Mouse (Mus musculus): Measurements from ENCODE around the gene Fbxo34. TPM values are rescaled to one million over a fixed set of nuclear protein-coding genes. Genes with fewer than 3 reads are reported as not detected.

Gene Fbxo34
- 13.6 to 19.2 TPM (median 16.5 TPM) in 4 replicates for total RNA-seq (2023; ENCODE audit: inconsistent age)

GRCm38 (mm10) chr14:47450121-47450520 is at the start of gene Fbxo34:
Gene Fbxo34, plus strand, starts transcription at chr14:47450421.

GRCm38 (mm10) chr14:47417775-47418665 is 32.2 kb upstream of the Fbxo34 start, which contains the start of gene Dlgap5:
Gene Dlgap5, minus strand, starts transcription at chr14:47418407.

GRCm38 (mm10) chr14:47570549-47570948 is 120.3 kb downstream of the Fbxo34 start, which contains the start of gene Atg14:
Gene Atg14, minus strand, starts transcription at chr14:47570649.

Other genes starting within 250 kb of the Fbxo34 start
- gene Wdhd1, start 173.6 kb upstream of the Fbxo34 start, total RNA-seq (2023; ENCODE audit: inconsistent age), result 21.0 to 35.2 TPM (median 23.7 TPM) in 4 replicates
- 28.4 to 33.3 TPM (median 30.3 TPM) in 4 replicates for gene Socs4, start 173.5 kb upstream of the Fbxo34 start, total RNA-seq (2023; ENCODE audit: inconsistent age)
- gene Mapk1ip1l, start 152.2 kb upstream of the Fbxo34 start, total RNA-seq (2023; ENCODE audit: inconsistent age), result 139 to 165 TPM (median 157 TPM) in 4 replicates
- gene Lgals3, start 82.7 kb upstream of the Fbxo34 start, total RNA-seq (2023; ENCODE audit: inconsistent age), result 3.1 to 5.9 TPM (median 3.8 TPM) in 4 replicates
- 5.9 to 10.2 TPM (median 7.4 TPM) in 4 replicates for gene Dlgap5, start 32.0 kb upstream of the Fbxo34 start, total RNA-seq (2023; ENCODE audit: inconsistent age)
- gene Atg14, start 120.2 kb downstream of the Fbxo34 start, total RNA-seq (2023; ENCODE audit: inconsistent age), result 22.1 to 36.5 TPM (median 28.3 TPM) in 4 replicates
- gene Ktn1, start 198.0 kb downstream of the Fbxo34 start, total RNA-seq (2023; ENCODE audit: inconsistent age), result 110 to 114 TPM (median 110 TPM) in 4 replicates